Mouse (Mus musculus) lung, postnatal 25 days (tissue): ENCODE measurements around the gene Fbxw8.

ENCODE experiments used
- DNase-seq: peaks from one replicate; pipeline ENCODE4 v3.0.0; 2022; ENCODE audit warnings: low spot score

The Fbxw8 gene

GRCm38 (mm10) chr5:118106667-118107066 is 48.6 kb downstream of the Fbxw8 start:
- no peak for DNase-seq

- no peak for DNase-seq
Measured at GRCm38 (mm10) chr5:118105536-118105935, 49.7 kb downstream of the Fbxw8 start.

GRCm38 (mm10) chr5:118099870-118100478 is 55.3 kb downstream of the Fbxw8 start:
- no peak for DNase-seq

GRCm38 (mm10) chr5:118099069-118099869 is 56.0 kb downstream of the Fbxw8 start:
- DNase-seq, result no peak

GRCm38 (mm10) chr5:118096317-118096716 is 58.9 kb downstream of the Fbxw8 start:
- no peak for DNase-seq

GRCm38 (mm10) chr5:118095849-118096248 is 59.4 kb downstream of the Fbxw8 start:
- no peak for DNase-seq

GRCm38 (mm10) chr5:118095433-118095832 is 59.8 kb downstream of the Fbxw8 start:
- no peak for DNase-seq

- no peak for DNase-seq
Measured at GRCm38 (mm10) chr5:118093321-118094035, 61.8 kb downstream of the Fbxw8 start.

GRCm38 (mm10) chr5:118090837-118091236 is 64.4 kb downstream of the Fbxw8 start:
- DNase-seq, result no peak

- DNase-seq, result no peak
Measured at GRCm38 (mm10) chr5:118090101-118090500, 65.2 kb downstream of the Fbxw8 start.

GRCm38 (mm10) chr5:118089102-118089501 is 66.2 kb downstream of the Fbxw8 start:
- DNase-seq, result no peak

- no peak for DNase-seq
Measured at GRCm38 (mm10) chr5:118086956-118087355, 68.3 kb downstream of the Fbxw8 start.

GRCm38 (mm10) chr5:118085313-118085712 is 70.0 kb downstream of the Fbxw8 start:
- DNase-seq, result no peak

GRCm38 (mm10) chr5:118084171-118084727 is 71.0 kb downstream of the Fbxw8 start:
- no peak for DNase-seq

- no peak for DNase-seq
Measured at GRCm38 (mm10) chr5:118083060-118083638, 72.1 kb downstream of the Fbxw8 start.

- no peak for DNase-seq
Measured at GRCm38 (mm10) chr5:118081996-118082395, 73.3 kb downstream of the Fbxw8 start.

- no peak for DNase-seq
Measured at GRCm38 (mm10) chr5:118081374-118081949, 73.8 kb downstream of the Fbxw8 start.

- no peak for DNase-seq
Measured at GRCm38 (mm10) chr5:118079839-118080250, 75.4 kb downstream of the Fbxw8 start.

- DNase-seq, result no peak
Measured at GRCm38 (mm10) chr5:118079354-118079753, 75.9 kb downstream of the Fbxw8 start.

GRCm38 (mm10) chr5:118078550-118078949 is 76.7 kb downstream of the Fbxw8 start:
- no peak for DNase-seq

- DNase-seq, result no peak
Measured at GRCm38 (mm10) chr5:118076721-118077592, 78.3 kb downstream of the Fbxw8 start.
